Mouse (Mus musculus) embryonic facial prominence, embryonic 14.5 days (tissue): ENCODE measurements at regions not wholly inside any gene's neighbourhood (a gene's known extent, or its start where the extent isn't known, plus 50 kb on each side); places are given as distances from the start of the nearest gene placed in this dataset.
"Not testable (repeated sequence)": the region's sequence is repeated elsewhere in the genome, so short reads cannot be mapped to it uniquely, and the experiment has no call there.

ENCODE experiments used
- ATAC-seq: fragments of 200-750 bp; cut with Nextera tagmentation; 2 replicates; pipeline ENCODE4 v1.8.0; 2017; ENCODE audit warnings: low read depth, moderate number of reproducible peaks, moderate TSS enrichment
- DNase-seq: peaks from one replicate; pipeline ENCODE4 v3.0.0-alpha.2; 2015; ENCODE audit warnings: low spot score
- H3K27ac ChIP-seq: fragments of 300-500 bp; sonication (generic); replicated peaks from 2 replicates; pipeline ENCODE4 v1.5.1; 2014; ENCODE audit warnings: low read depth, mild to moderate bottlenecking, low read length, moderate library complexity
- H3K27me3 ChIP-seq: fragments of 300-500 bp; sonication (generic); replicated peaks from 2 replicates; pipeline ENCODE4 v1.6.1; 2014; ENCODE audit warnings: low read length; ENCODE audit not compliant: control insufficient read depth, insufficient read depth
- H3K36me3 ChIP-seq: fragments of 300-500 bp; sonication (generic); 2 replicates; pipeline ENCODE4 v1.6.1; 2014; ENCODE audit warnings: low read length, mixed read lengths; ENCODE audit not compliant: control insufficient read depth, insufficient read depth
- H3K4me1 ChIP-seq: fragments of 300-500 bp; sonication (generic); 2 replicates; pipeline ENCODE4 v1.6.1; 2014; ENCODE audit warnings: antibody characterized with exemption, low read length; ENCODE audit not compliant: control insufficient read depth, insufficient read depth
- H3K4me2 ChIP-seq: fragments of 300-500 bp; sonication (generic); 2 replicates; pipeline ENCODE4 v1.6.1; 2014; ENCODE audit warnings: low read depth, mild to moderate bottlenecking, low read length, moderate library complexity, mixed read lengths
- H3K4me3 ChIP-seq: fragments of 300-500 bp; sonication (generic); 2 replicates; pipeline ENCODE4 v1.5.1; 2014; ENCODE audit warnings: low read depth, mild to moderate bottlenecking, low read length
- H3K9ac ChIP-seq: fragments of 300-500 bp; sonication (generic); 2 replicates; pipeline ENCODE4 v1.6.1; 2014; ENCODE audit warnings: low read depth, mild to moderate bottlenecking, low read length, moderate library complexity, mixed read lengths
- H3K9me3 ChIP-seq: fragments of 300-500 bp; sonication (generic); 2 replicates; pipeline ENCODE4 v1.6.1; 2016; ENCODE audit warnings: low read length; ENCODE audit not compliant: control insufficient read depth
- WGBS: fragments of 180-500 bp; shearing (Covaris S2); extraction: QIAGEN DNeasy Blood & Tissue Kit; methylation state at CpG from one replicate; pipeline ENCODE4 v1.1.7; 2014; 5-methylcytosine and 5-hydroxymethylcytosine counted together

DNA sequence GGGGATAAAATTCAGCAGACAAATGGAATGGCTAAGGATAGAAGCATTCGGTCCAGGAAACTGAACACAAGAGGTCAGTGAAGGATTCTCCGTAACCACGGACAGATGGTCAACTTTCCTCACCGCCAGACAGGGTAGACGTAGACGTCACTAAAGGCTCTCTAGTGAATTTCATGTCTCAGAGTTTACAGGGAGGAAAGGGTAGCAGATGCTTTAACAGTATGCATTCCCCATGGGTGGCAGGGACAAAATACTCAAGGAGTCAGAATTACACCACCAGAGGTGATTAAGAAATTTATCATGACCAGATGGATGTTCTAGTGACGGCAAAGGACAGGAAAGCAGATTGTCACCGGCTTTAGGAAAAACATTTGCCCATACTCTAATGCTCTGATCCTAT lies 331.2 kb downstream of the Sh2d4b start:
- no peak overlapping the region for H3K4me2 ChIP-seq
- no peak for ATAC-seq
- DNase-seq: no peak
- H3K9me3 ChIP-seq: no peaks in the 10 kb centered on the region
- no peaks in the 10 kb centered on the region for H3K27me3 ChIP-seq
- H3K36me3 ChIP-seq: no peaks in the 10 kb centered on the region
- H3K9ac ChIP-seq: no peak overlapping the region
- no peak overlapping the region for H3K4me3 ChIP-seq
- WGBS: 87% methylated on average over 8 of the region's 8 CpGs
- H3K4me1 ChIP-seq: no peaks in the 10 kb centered on the region
- H3K27ac ChIP-seq: no peak overlapping the region

DNA sequence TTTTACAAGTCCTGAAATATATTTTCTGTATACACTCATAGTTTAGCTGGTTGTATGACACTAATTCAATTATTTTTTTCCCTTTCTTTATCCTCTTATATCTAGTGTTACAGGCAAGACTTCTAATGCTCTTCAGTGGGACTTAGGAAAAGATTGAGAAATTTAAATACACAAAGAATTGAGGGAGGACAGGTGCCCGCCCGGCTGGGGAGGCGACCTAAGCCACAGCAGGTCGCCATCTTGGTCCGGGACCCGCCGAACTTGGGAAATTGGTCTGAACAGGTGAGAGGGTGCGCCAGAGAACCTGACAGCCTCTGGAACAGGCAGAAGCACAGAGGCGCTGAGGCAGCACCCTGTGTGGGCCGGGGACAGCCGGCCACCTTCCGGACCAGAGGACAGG lies 346.6 kb downstream of the Sh2d4b start:
- not testable (repeated sequence) for H3K4me1 ChIP-seq, DNase-seq, H3K36me3 ChIP-seq, H3K4me2 ChIP-seq, ATAC-seq, H3K4me3 ChIP-seq, H3K9me3 ChIP-seq, H3K9ac ChIP-seq, H3K27me3 ChIP-seq, H3K27ac ChIP-seq
- 87% methylated on average over 8 of the region's 12 CpGs for WGBS

DNA sequence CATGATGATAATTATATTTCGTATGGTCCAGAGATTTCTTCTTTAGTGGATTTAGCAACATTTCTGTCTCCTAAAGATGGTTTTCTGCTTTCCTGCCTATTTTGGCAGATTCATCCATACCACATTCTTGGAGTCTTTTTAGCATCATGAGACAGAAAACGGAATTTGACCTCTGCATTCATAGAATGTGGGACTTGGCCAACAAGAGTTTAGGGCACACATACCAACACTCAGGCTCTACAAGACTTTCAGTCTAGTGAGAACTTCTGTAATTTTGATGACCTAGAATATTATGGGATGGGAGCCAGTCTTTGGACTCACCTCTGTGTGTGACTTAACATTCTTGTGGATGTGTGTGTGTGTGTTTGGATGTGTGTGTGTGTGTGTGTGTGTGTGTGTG lies 360.0 kb downstream of the Sh2d4b start:
- H3K9me3 ChIP-seq: no peaks in the 10 kb centered on the region
- no peaks in the 10 kb centered on the region for H3K4me1 ChIP-seq
- ATAC-seq (no peak), DNase-seq (no peak)
- no peak overlapping the region for H3K4me2 ChIP-seq
- H3K4me3 ChIP-seq: no peak overlapping the region
- 84% methylated on average over 2 of the region's 2 CpGs for WGBS
- no peak overlapping the region for H3K9ac ChIP-seq
- no peaks in the 10 kb centered on the region for H3K27me3 ChIP-seq
- no peak overlapping the region for H3K27ac ChIP-seq
- no peaks in the 10 kb centered on the region for H3K36me3 ChIP-seq

DNA sequence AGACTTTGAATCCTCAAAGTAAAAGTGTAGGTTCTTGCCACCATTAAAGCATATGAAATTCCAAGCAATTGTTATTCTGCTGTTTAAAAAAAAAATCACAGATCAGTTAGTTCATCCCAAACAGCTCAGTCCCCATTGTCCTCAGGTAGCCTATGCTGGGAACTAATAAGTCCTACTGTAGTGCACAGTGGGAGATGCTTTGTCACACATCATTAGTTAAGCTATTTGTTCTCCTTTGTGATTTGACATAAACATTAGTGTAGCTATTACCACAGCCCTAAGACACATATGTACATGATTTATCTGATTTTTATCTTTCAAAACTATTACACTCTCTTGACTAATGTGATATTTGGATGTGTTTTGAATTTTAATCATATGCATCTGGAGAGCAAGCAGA lies 378.4 kb downstream of the Sh2d4b start:
- H3K36me3 ChIP-seq: no peaks in the 10 kb centered on the region
- H3K27me3 ChIP-seq: no peaks in the 10 kb centered on the region
- no peaks in the 10 kb centered on the region for H3K4me1 ChIP-seq
- H3K4me3 ChIP-seq: no peak overlapping the region
- ATAC-seq: 0 out of 2 replicates have a peak, but pooled peaks have one; percentile 57
- no peak overlapping the region for H3K4me2 ChIP-seq
- no peaks in the 10 kb centered on the region for H3K9me3 ChIP-seq
- DNase-seq: peak; percentile 2
- H3K27ac ChIP-seq: no peak overlapping the region
- no peak overlapping the region for H3K9ac ChIP-seq
